Mouse (Mus musculus) kidney, adult 2 months (tissue): ENCODE results near the gene Hyls1. TPM values are rescaled to one million over a fixed set of nuclear protein-coding genes. Genes with fewer than 3 reads are reported as not detected.
"Not testable (repeated sequence)": the region's sequence is repeated elsewhere in the genome, so short reads cannot be mapped to it uniquely, and the experiment has no call there.

Experiments used
- DNase-seq: peaks from one replicate; pipeline ENCODE4 v3.0.0; 2021
- H3K27ac ChIP-seq: fragments of 200-500 bp; 2 replicates; pipeline ENCODE4 v1.5.1; 2012; ENCODE audit warnings: low read depth, low read length, control low read depth, inconsistent platforms; ENCODE audit not compliant: insufficient read depth
- H3K27me3 ChIP-seq: fragments of 200-500 bp; replicated peaks from 2 replicates; pipeline ENCODE4 v1.6.1; 2012; ENCODE audit warnings: mild to moderate bottlenecking, moderate library complexity, low read length, inconsistent platforms; ENCODE audit not compliant: control insufficient read depth, insufficient read depth
- H3K36me3 ChIP-seq: fragments of 200-500 bp; 2 replicates; pipeline ENCODE4 v1.6.1; 2012; ENCODE audit warnings: mild to moderate bottlenecking, moderate library complexity, low read length, inconsistent platforms; ENCODE audit not compliant: control insufficient read depth, insufficient read depth
- H3K4me1 ChIP-seq: fragments of 200-500 bp; 2 replicates; pipeline ENCODE4 v1.6.1; 2011; ENCODE audit warnings: low read length; ENCODE audit not compliant: control insufficient read depth, insufficient read depth
- H3K4me3 ChIP-seq: fragments of 200-500 bp; 2 replicates; pipeline ENCODE4 v1.5.1; 2011; ENCODE audit warnings: mild to moderate bottlenecking, low read depth, low read length, control low read depth; ENCODE audit not compliant: insufficient read depth
- CTCF ChIP-seq: fragments of 200-500 bp; conservative IDR thresholded peaks from 2 replicates; pipeline ENCODE4 v1.5.1; 2011; ENCODE audit warnings: low read depth, mild to moderate bottlenecking, control low read depth, low read length, moderate library complexity, mixed read lengths; ENCODE audit not compliant: insufficient read depth, insufficient read length
- POLR2A ChIP-seq: fragments of 200-500 bp; IDR thresholded peaks from one replicate; pipeline ENCODE4 v1.6.1; 2011; ENCODE audit warnings: low read depth, low read length, control low read depth
- WGBS: fragments of 180-500 bp; shearing (Covaris S2); methylation state at CpG from one replicate; pipeline ENCODE4 v1.1.7; 2018; 5-methylcytosine and 5-hydroxymethylcytosine counted together
- polyA plus RNA-seq: library from polyadenylated mRNA; depleted of rRNA; stranded (reverse); fragments of >200 nt; gene quantifications from 2 replicates; pipeline ENCODE4 v1.2.3, GENCODE M21; 2012; rRNA removed

The Hyls1 gene
- 0.81 and 0.87 TPM in 2 replicates for polyA plus RNA-seq

DNA sequence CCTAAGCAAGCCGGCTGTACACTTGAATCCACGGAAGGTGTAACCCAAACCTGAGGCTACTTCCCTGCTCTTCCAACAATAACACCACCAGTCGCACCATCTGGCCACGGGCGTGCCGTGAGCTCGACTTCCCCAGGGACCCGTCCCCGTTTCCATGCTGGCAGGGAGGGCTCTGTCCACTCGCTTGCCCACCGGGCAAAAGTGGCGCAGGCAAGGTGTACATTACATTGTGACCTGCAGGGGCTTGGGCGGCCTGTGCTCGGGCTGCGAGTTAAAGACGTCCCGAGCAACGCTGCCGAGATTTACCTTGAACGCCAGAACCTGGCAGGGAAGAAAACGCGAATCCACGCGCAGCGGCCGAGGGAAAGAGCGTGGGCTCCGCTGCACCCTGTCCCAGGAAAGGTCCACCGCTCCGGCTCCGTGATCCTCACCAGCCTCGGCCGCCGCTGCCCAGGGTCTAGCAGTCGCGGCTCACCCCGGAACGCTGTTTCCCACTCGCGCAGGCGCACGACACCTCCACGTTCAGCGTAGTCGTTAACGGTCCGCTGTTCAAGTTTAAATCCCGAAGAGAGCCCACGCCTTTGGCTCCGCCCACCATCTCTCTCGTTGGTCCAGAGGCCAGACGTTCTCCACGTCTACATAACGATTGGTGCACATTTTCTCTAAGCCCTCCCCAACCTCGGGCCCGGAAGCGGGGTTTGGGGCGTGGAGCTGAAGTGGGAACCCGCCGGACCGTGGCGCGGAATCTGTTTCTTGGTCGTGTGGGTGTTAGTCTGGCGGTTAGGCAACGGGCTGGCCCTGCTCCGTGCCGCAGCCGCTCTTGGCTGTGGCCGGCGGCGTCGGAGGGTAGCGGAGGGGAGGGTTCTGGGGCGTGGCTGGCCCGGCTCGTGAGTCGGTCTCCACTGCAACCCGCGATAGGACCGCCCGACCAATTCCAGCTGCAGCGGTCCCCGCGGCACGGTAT is at the start of gene Hyls1, which contains the start of gene Pate2:
Hyls1 (minus strand) TSS at position 828 of the 964 bp plus-strand sequence.
Pate2 (plus strand) TSS at position 714 of the 964 bp plus-strand sequence.
- no peaks in the 10 kb centered on the region for H3K4me1 ChIP-seq
- DNase-seq: peak; percentile 98
- H3K27me3 ChIP-seq: no peaks in the 10 kb centered on the region; the same call in 1 of the 2 replicates
- peak within 1 kb of the TSS; percentile 84 for H3K4me3 ChIP-seq
- peaks cover 7% of the 10 kb centered on the region for H3K36me3 ChIP-seq
- no peak for TF ChIP-seq CTCF
- TF ChIP-seq POLR2A: peak; percentile 70
- under 1% methylated on average over 86 of the region's 86 CpGs for WGBS
- 0 out of 2 replicates have a peak within 1 kb of the TSS, but pooled peaks have one; percentile 25 for H3K27ac ChIP-seq

DNA sequence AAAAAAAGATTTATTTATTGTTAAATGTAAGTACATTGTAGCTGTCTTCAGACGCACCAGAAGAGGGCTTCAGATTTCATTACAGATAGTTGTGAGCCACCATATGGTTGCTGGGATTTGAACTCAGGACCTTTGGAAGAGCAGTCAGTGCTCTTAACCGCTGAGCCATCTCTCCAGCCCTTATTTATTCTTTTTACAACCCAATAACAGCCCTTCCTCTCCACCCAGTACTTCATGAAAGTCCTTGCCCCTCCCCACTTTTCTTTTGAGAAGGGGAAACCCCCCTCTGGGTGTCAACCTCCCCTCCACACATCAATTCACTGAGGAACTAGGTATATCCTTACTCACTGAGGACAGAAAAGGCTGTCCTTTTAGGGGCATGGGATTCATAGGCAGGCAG is 46.6 kb upstream of the Hyls1 start:
- not testable (repeated sequence) for H3K27ac ChIP-seq, H3K4me1 ChIP-seq, H3K4me3 ChIP-seq, DNase-seq, H3K36me3 ChIP-seq, H3K27me3 ChIP-seq
- WGBS: 59% methylated on average over 2 of the region's 2 CpGs

DNA sequence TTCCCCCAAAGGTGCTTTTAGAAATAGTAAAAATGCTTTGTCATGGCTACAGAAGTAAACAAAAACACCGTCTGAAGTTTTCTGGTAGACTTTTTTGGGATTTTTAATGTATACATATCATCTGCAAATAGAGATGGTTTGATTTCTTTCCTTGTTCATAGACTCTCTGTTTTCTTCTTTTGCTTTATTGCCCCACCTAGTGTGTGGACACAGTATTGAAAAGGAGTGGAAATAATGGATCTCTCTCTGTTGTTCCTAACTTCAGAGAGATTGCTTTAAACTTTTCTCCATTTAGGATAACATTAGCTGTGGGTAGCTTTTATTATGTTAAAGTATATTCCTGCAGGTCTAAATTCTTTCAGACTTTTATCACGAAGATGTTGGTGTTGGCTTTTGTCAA is 43.8 kb upstream of the Hyls1 start:
- TF ChIP-seq CTCF (no peak), POLR2A (no peak)
- no peaks in the 10 kb centered on the region; the same call in 1 of the 2 replicates for H3K27me3 ChIP-seq
- no peak overlapping the region for H3K27ac ChIP-seq
- 28% methylated on average over 2 of the region's 2 CpGs for WGBS
- H3K4me3 ChIP-seq: no peak overlapping the region
- H3K36me3 ChIP-seq: no peaks in the 10 kb centered on the region
- DNase-seq: peak; percentile 7
- H3K4me1 ChIP-seq: no peaks in the 10 kb centered on the region

DNA sequence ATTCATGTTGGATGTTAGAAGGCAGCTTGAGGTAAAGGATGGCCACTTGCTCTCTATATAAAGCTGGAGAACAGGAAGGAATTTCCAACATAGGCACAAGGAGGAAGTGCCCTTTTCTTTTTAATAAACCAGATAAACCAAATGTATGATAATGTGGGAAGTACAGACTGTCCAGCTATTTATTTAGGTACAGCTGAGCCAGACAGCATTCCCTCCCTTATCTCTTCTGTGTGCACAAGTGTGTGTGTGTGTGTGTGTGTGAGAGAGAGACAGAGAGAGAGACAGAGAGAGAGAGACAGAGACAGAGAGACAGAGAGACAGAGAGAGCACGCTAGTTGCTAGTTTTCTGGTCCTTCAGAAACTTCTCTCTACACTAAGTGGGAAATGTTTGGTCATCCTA is 41.6 kb upstream of the Hyls1 start, which contains the start of gene Pate4:
Pate4 (minus strand) TSS at position 101 of the 400 bp plus-strand sequence.
- H3K4me1 ChIP-seq: no peaks in the 10 kb centered on the region
- no peak within 1 kb of the TSS for H3K27ac ChIP-seq
- H3K27me3 ChIP-seq: no peaks in the 10 kb centered on the region
- H3K36me3 ChIP-seq: no peaks in the 10 kb centered on the region
- no peak within 1 kb of the TSS for H3K4me3 ChIP-seq
- no peak for TF ChIP-seq POLR2A
- WGBS: 88% methylated on average over 1 of the region's 1 CpGs
- no peak for DNase-seq

DNA sequence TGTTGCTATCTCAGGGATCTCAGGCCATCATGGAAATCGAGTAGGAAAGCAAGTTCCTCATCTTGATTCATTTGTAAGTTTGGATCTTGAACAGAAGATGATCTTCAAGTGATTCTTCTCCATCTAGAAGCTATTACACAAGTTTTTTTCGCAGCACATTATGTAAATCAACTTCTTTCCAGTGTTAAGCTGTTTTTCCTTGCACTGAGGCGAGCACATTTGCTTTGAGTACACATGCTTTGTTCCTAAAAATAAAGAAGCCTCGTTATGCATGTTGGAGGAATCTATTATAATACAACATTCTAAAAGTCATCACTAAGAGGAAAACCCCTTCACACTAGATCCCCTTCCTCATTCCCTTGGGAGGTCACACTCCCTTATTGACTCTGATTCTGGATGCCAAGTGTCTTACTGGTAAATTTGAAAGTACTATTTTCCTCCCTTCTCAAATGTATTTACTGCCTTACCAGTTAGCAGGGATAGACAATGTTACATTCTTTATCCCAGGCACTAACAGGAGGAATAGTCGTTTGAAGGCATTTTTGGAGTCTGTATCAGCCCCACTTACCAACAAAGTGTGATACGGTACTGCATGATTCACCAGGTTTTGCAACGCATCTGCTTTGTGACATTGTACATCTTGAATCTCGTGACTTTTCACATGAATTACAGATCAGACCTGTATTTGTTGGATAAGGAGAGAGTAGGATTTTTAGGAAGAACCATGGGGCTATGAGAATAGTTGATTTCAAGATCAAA is 37.6 kb upstream of the Hyls1 start:
- no peak for TF ChIP-seq POLR2A
- TF ChIP-seq CTCF: no peak
- Histone ChIP-seq H3K27ac (no peak overlapping the region), H3K27me3 (no peaks in the 10 kb centered on the region), H3K36me3 (no peaks in the 10 kb centered on the region), H3K4me1 (no peaks in the 10 kb centered on the region), H3K4me3 (no peak overlapping the region)
- 65% methylated on average over 8 of the region's 8 CpGs for WGBS
- DNase-seq: no peak

DNA sequence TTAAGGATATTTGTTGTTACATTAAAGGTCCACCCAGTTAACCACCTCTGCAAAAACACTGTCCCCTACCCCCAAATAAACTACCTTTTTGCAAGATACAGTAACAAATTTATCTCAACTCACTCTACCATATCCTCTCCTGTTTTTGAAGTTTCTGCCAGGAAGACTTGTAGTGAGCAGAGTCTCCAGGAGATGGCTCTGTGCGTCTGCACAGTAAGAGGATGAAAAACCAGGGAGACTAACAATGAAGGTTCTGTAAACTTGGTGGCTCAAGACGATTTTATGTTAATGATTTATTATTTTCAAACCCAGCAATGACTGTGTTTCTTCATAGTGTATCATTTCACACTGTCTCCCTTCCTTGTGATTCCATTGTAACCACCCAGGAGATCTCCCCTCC is 22.7 kb upstream of the Hyls1 start:
- H3K4me1 ChIP-seq: no peaks in the 10 kb centered on the region; the same call in 1 of the 2 replicates
- H3K4me3 ChIP-seq: no peak overlapping the region
- H3K36me3 ChIP-seq: no peaks in the 10 kb centered on the region
- H3K27me3 ChIP-seq: no peaks in the 10 kb centered on the region
- no peak overlapping the region for H3K27ac ChIP-seq
- 1% methylated on average over 2 of the region's 2 CpGs for WGBS
- TF ChIP-seq POLR2A (no peak), CTCF (peak; percentile 45)
- peak; percentile 60 for DNase-seq

DNA sequence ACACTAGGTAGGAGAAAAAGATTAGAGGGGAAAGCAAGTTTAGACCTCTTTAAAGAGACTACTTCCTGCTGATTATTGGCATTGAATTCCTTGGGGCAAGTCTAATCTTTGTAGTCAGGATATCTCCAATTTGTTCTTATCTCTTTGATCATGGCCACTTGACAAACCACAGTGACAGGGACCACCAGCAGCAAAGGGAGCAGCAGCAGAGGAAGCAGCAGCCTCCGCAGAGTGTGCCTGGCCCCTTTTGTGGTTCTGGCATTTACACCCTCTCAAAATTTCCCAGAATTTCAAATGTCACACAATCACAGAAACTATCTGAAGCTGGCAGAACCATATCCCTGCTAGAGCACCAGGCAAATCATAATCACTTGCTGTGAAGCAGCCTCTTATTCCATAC is 17.5 kb upstream of the Hyls1 start:
- WGBS: 72% methylated on average over 1 of the region's 1 CpGs

More for the DNA sequence above, 17.5 kb upstream of the Hyls1 start:
- Histone ChIP-seq H3K4me3 (no peak overlapping the region), H3K36me3 (no peaks in the 10 kb centered on the region), H3K27me3 (no peaks in the 10 kb centered on the region), H3K27ac (no peak overlapping the region), H3K4me1 (no peaks in the 10 kb centered on the region)
- no peak for TF ChIP-seq CTCF
- TF ChIP-seq POLR2A: no peak
- no peak for DNase-seq
